Mouse (Mus musculus) olfactory bulb, adult 2 months (tissue): Measurements from ENCODE around the gene Tbc1d10a.

Experiments
- CTCF ChIP-seq: fragments of 200-500 bp; IDR thresholded peaks from 2 replicates; pipeline ENCODE4 v1.5.1; 2012; ENCODE audit warnings: low read depth, mild to moderate bottlenecking, low read length, moderate library complexity; ENCODE audit not compliant: insufficient read depth
- POLR2A ChIP-seq: fragments of 200-500 bp; IDR thresholded peaks from 2 replicates; pipeline ENCODE4 v1.6.1; 2012; ENCODE audit warnings: mild to moderate bottlenecking, low read depth, low read length, moderate library complexity; ENCODE audit not compliant: insufficient read depth

GRCm38 (mm10) chr11:4182061-4182460, 4.5 kb upstream of the Tbc1d10a start:
- TF ChIP-seq CTCF (no peak), POLR2A (no peak)
